Mouse (Mus musculus): ENCODE measurements around the gene Thsd7a. TPM values are rescaled to one million over a fixed set of nuclear protein-coding genes. Genes with fewer than 3 reads are reported as not detected.

The Thsd7a gene
- polyA plus RNA-seq, 1 experiment from 2014 or later = 4.9 TPM

DNA sequence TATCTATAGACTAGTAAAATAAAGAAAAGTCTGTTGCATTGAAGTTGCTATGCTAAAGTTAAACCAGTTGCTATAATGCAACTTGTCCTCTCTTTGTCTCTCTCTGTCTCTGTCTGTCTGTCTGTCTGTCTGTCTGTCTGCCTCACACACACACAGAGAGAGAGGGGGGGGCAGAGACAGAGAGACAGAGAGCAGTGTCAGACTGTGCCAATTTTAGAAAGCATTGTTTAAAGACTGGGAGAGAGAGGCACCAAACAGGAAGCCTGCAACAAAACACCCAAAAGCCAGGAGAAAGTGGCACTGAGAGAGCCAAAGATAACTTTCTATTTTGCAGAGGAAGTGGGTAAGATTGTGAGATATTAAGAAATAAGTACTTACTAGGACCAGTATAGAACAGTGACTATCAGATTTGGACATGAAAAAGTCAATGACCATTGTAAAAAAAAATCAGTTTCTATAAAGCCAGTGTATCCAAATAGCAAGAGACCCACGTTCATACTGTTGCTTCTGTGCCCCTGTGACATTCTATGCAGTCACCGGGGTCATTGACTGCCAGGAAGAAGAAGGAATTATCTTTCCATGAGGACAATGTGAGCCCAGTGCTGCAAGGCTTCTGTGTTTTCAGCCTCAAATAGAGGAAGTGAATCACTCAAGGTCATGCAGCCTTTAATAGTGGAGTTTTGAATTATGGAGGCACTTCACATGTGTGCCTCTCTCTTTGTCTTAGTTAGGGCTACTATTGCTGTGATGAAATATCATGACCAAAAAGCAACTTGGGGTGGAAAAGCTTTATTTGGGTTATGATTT is 355.4 kb downstream of the Thsd7a start:
- H3K36me3 ChIP-seq (replicated peaks; ENCODE audit: control insufficient read depth, insufficient read depth, low read depth, low read length) = no peaks in the 10 kb centered on the region
- no peaks in the 10 kb centered on the region for H3K4me1 ChIP-seq (ENCODE audit: control insufficient read depth, insufficient read depth, low read length)
- no peak overlapping the region for H3K27ac ChIP-seq (replicated peaks; ENCODE audit: low read depth, low read length)
- 67% methylated on average over 2 of the region's 2 CpGs for WGBS
- H3K9me3 ChIP-seq (replicated peaks; ENCODE audit: control insufficient read depth, low read length) = no peaks in the 10 kb centered on the region
- H3K4me3 ChIP-seq (ENCODE audit: low read depth, low read length) = no peak overlapping the region
- DNase-seq (ENCODE audit: low spot score) = no peak
- H3K4me2 ChIP-seq (ENCODE audit: low read depth, low read length) = no peak overlapping the region
- H3K27me3 ChIP-seq (ENCODE audit: control insufficient read depth, insufficient read depth, low read length) = no peaks in the 10 kb centered on the region
- H3K9ac ChIP-seq (replicated peaks; ENCODE audit: low read length) = no peak overlapping the region
- no peak for ATAC-seq (replicated peaks; ENCODE audit: insufficient number of reproducible peaks, low FRiP score, low TSS enrichment, low read depth)

- Histone ChIP-seq H3K4me3 (ENCODE audit: low read depth, low read length) (no peak overlapping the region), H3K4me2 (ENCODE audit: low read depth, low read length) (no peak overlapping the region), H3K27ac (replicated peaks; ENCODE audit: low read depth, low read length) (no peak overlapping the region), H3K27me3 (ENCODE audit: control insufficient read depth, insufficient read depth, low read length) (no peaks in the 10 kb centered on the region), H3K4me1 (ENCODE audit: control insufficient read depth, insufficient read depth, low read length) (no peaks in the 10 kb centered on the region), H3K9me3 (replicated peaks; ENCODE audit: control insufficient read depth, low read length) (no peaks in the 10 kb centered on the region), H3K36me3 (replicated peaks; ENCODE audit: control insufficient read depth, insufficient read depth, low read depth, low read length) (no peaks in the 10 kb centered on the region), H3K9ac (replicated peaks; ENCODE audit: low read length) (no peak overlapping the region)
- ATAC-seq (replicated peaks; ENCODE audit: insufficient number of reproducible peaks, low FRiP score, low TSS enrichment, low read depth) = no peak
- WGBS = 98% methylated on average over 1 of the region's 1 CpGs
- no peak for DNase-seq (ENCODE audit: low spot score)
Measured at GRCm38 (mm10) chr6:12386731-12387130, 362.5 kb downstream of the Thsd7a start.

DNA sequence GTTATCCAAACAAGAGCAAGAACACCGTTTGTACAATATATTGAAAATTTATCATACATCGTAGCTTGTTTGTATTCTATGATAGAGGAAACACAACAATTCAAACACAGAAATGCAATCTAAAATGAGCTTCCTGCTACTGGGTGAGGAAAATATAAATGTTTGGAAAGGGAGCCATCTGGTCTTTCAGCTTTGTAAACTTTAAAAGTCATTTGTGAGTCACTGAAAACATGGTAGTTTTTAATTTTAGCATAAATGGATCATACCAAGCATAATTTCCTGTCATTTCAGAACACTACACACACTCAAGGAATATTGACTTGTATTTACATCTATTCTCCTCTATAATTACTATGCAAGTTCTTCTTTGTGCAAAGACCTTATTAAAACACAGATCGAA is 363.6 kb downstream of the Thsd7a start:
- Histone ChIP-seq H3K36me3 (replicated peaks; ENCODE audit: control insufficient read depth, insufficient read depth, low read depth, low read length) (no peaks in the 10 kb centered on the region), H3K4me3 (ENCODE audit: low read depth, low read length) (no peak overlapping the region)

DNA sequence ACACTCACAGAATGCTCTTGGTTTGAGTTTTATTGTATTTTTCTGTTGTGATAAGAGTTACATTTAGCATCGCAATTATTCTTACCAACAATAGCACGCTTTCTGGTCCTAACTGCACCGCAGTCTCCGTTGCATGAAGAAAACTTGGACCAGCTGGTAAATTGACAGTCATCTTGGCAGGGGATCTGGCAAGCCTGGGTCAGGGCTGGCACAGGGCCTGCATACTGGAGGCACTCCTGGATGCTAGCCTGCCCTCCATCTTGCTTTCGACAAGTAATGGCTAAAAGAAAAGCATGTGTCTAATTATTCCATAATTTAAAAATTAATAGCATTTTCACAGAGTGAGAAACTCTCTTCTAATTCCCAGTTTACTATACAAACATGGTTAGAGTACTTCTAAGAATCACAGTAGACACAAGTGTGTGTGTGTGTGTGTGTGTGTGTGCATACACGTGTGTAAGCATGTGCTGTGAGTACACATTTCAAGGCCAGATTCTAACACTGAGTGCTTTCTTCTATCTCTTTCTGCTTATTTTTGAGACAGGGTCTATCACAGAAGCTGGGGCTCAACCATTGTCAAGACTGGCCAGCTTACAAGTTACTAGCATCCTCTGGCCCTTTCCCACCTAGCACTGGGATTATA is 368.0 kb downstream of the Thsd7a start:
- H3K4me2 ChIP-seq (ENCODE audit: low read depth, low read length) = no peak overlapping the region
- ATAC-seq (replicated peaks; ENCODE audit: insufficient number of reproducible peaks, low FRiP score, low TSS enrichment, low read depth) (no peak), DNase-seq (ENCODE audit: low spot score) (no peak)
- WGBS = 90% methylated on average over 6 of the region's 6 CpGs
- H3K36me3 ChIP-seq (replicated peaks; ENCODE audit: control insufficient read depth, insufficient read depth, low read depth, low read length) = no peaks in the 10 kb centered on the region
- H3K27me3 ChIP-seq (ENCODE audit: control insufficient read depth, insufficient read depth, low read length) = no peaks in the 10 kb centered on the region
- no peak overlapping the region for H3K4me3 ChIP-seq (ENCODE audit: low read depth, low read length)
- no peak overlapping the region for H3K9ac ChIP-seq (replicated peaks; ENCODE audit: low read length)
- no peaks in the 10 kb centered on the region for H3K4me1 ChIP-seq (ENCODE audit: control insufficient read depth, insufficient read depth, low read length)
- H3K27ac ChIP-seq (replicated peaks; ENCODE audit: low read depth, low read length) = no peak overlapping the region
- no peaks in the 10 kb centered on the region for H3K9me3 ChIP-seq (replicated peaks; ENCODE audit: control insufficient read depth, low read length)

More for the DNA sequence above, 363.6 kb downstream of the Thsd7a start:
- H3K9me3 ChIP-seq (replicated peaks; ENCODE audit: control insufficient read depth, low read length) = no peaks in the 10 kb centered on the region
- DNase-seq (ENCODE audit: low spot score) (no peak), ATAC-seq (replicated peaks; ENCODE audit: insufficient number of reproducible peaks, low FRiP score, low TSS enrichment, low read depth) (no peak)
- no peaks in the 10 kb centered on the region for H3K4me1 ChIP-seq (ENCODE audit: control insufficient read depth, insufficient read depth, low read length)
- 86% methylated on average over 3 of the region's 3 CpGs for WGBS
- no peak overlapping the region for H3K4me2 ChIP-seq (ENCODE audit: low read depth, low read length)
- H3K27me3 ChIP-seq (ENCODE audit: control insufficient read depth, insufficient read depth, low read length) = no peaks in the 10 kb centered on the region
- H3K27ac ChIP-seq (replicated peaks; ENCODE audit: low read depth, low read length) = no peak overlapping the region
- no peak overlapping the region for H3K9ac ChIP-seq (replicated peaks; ENCODE audit: low read length)

DNA sequence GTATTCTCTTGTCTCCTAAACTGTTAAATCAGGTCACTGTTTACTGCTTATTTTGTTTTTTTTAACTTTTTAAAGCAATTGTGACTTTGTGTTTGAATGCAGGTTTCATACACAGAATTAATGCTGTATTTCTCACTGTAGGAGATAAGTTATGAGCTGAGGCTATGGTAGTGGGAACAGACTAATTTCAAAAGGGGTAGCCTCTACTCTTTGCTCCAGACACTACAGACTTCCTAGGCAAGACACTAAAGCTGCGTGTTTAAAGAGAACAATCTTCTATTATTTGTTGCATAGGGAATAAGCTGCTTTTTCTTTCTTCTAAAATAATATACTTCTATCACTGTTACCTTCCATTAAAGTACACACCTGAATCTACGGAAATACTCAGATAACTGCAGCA is 368.5 kb downstream of the Thsd7a start:
- Histone ChIP-seq H3K9me3 (replicated peaks; ENCODE audit: control insufficient read depth, low read length) (no peaks in the 10 kb centered on the region), H3K4me3 (ENCODE audit: low read depth, low read length) (no peak overlapping the region), H3K27me3 (ENCODE audit: control insufficient read depth, insufficient read depth, low read length) (no peaks in the 10 kb centered on the region), H3K27ac (replicated peaks; ENCODE audit: low read depth, low read length) (no peak overlapping the region), H3K36me3 (replicated peaks; ENCODE audit: control insufficient read depth, insufficient read depth, low read depth, low read length) (no peaks in the 10 kb centered on the region), H3K4me1 (ENCODE audit: control insufficient read depth, insufficient read depth, low read length) (no peaks in the 10 kb centered on the region), H3K9ac (replicated peaks; ENCODE audit: low read length) (no peak overlapping the region), H3K4me2 (ENCODE audit: low read depth, low read length) (no peak overlapping the region)
- DNase-seq (ENCODE audit: low spot score) (no peak), ATAC-seq (replicated peaks; ENCODE audit: insufficient number of reproducible peaks, low FRiP score, low TSS enrichment, low read depth) (no peak)
- WGBS = 92% methylated on average over 2 of the region's 2 CpGs

- Histone ChIP-seq H3K9ac (replicated peaks; ENCODE audit: low read length) (no peak overlapping the region), H3K27ac (replicated peaks; ENCODE audit: low read depth, low read length) (no peak overlapping the region), H3K4me3 (ENCODE audit: low read depth, low read length) (no peak overlapping the region), H3K4me2 (ENCODE audit: low read depth, low read length) (no peak overlapping the region), H3K36me3 (replicated peaks; ENCODE audit: control insufficient read depth, insufficient read depth, low read depth, low read length) (no peaks in the 10 kb centered on the region), H3K4me1 (ENCODE audit: control insufficient read depth, insufficient read depth, low read length) (no peaks in the 10 kb centered on the region), H3K27me3 (ENCODE audit: control insufficient read depth, insufficient read depth, low read length) (no peaks in the 10 kb centered on the region), H3K9me3 (replicated peaks; ENCODE audit: control insufficient read depth, low read length) (no peaks in the 10 kb centered on the region)
- DNase-seq (ENCODE audit: low spot score) (no peak), ATAC-seq (replicated peaks; ENCODE audit: insufficient number of reproducible peaks, low FRiP score, low TSS enrichment, low read depth) (no peak)
- 61% methylated on average over 2 of the region's 2 CpGs for WGBS
Measured at GRCm38 (mm10) chr6:12358737-12359136, 390.5 kb downstream of the Thsd7a start.

DNA sequence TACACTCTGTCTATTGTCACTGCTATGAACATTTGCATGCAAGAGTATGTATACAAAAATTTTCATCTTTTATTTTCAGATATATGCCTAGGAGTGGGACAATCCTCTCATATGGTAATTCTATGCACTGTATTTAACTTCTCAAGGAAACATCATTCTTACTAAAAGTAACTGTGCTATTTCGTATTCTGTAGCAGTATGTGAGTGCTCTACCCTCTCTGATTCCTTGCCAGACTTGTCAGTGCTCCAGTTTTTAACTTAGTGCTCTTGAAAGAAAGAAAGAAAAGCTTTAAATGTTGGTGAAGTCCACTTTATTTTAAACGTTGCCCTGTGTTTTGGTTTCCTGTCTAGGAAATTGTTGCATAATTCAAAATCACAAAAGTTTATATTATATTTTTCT is 395.6 kb downstream of the Thsd7a start:
- H3K27ac ChIP-seq (replicated peaks; ENCODE audit: low read depth, low read length) = no peak overlapping the region
- H3K27me3 ChIP-seq (ENCODE audit: control insufficient read depth, insufficient read depth, low read length) = no peaks in the 10 kb centered on the region
- H3K36me3 ChIP-seq (replicated peaks; ENCODE audit: control insufficient read depth, insufficient read depth, low read depth, low read length) = no peaks in the 10 kb centered on the region
- no peak overlapping the region for H3K9ac ChIP-seq (replicated peaks; ENCODE audit: low read length)
- no peak for DNase-seq (ENCODE audit: low spot score)
- no peaks in the 10 kb centered on the region for H3K4me1 ChIP-seq (ENCODE audit: control insufficient read depth, insufficient read depth, low read length)
- ATAC-seq (replicated peaks; ENCODE audit: insufficient number of reproducible peaks, low FRiP score, low TSS enrichment, low read depth) = no peak
- no peak overlapping the region for H3K4me2 ChIP-seq (ENCODE audit: low read depth, low read length)
- no peak overlapping the region for H3K4me3 ChIP-seq (ENCODE audit: low read depth, low read length)
- WGBS = 77% methylated on average over 2 of the region's 2 CpGs
- H3K9me3 ChIP-seq (replicated peaks; ENCODE audit: control insufficient read depth, low read length) = no peaks in the 10 kb centered on the region

GRCm38 (mm10) chr6:12352165-12352719 is 397.0 kb downstream of the Thsd7a start:
- no peak for ATAC-seq (replicated peaks; ENCODE audit: insufficient number of reproducible peaks, low FRiP score, low TSS enrichment, low read depth)
- Histone ChIP-seq H3K27me3 (ENCODE audit: control insufficient read depth, insufficient read depth, low read length) (no peaks in the 10 kb centered on the region), H3K4me3 (ENCODE audit: low read depth, low read length) (no peak overlapping the region), H3K9ac (replicated peaks; ENCODE audit: low read length) (no peak overlapping the region), H3K4me2 (ENCODE audit: low read depth, low read length) (no peak overlapping the region), H3K4me1 (ENCODE audit: control insufficient read depth, insufficient read depth, low read length) (no peaks in the 10 kb centered on the region), H3K9me3 (replicated peaks; ENCODE audit: control insufficient read depth, low read length) (no peaks in the 10 kb centered on the region), H3K36me3 (replicated peaks; ENCODE audit: control insufficient read depth, insufficient read depth, low read depth, low read length) (no peaks in the 10 kb centered on the region), H3K27ac (replicated peaks; ENCODE audit: low read depth, low read length) (no peak overlapping the region)
- no peak for DNase-seq (ENCODE audit: low spot score)
- 70% methylated on average over 9 of the region's 9 CpGs for whole genome bisulfite sequencing

All from embryonic facial prominence, embryonic 11.5 days (tissue).